Mouse (Mus musculus) A20 (cell line): ENCODE measurements around the gene Ankrd44.

Experiments used
- DNase-seq: peaks from one replicate; pipeline ENCODE4 v3.0.0-alpha.2; 2011; ENCODE audit warnings: low read depth, low spot score

The Ankrd44 gene

DNA sequence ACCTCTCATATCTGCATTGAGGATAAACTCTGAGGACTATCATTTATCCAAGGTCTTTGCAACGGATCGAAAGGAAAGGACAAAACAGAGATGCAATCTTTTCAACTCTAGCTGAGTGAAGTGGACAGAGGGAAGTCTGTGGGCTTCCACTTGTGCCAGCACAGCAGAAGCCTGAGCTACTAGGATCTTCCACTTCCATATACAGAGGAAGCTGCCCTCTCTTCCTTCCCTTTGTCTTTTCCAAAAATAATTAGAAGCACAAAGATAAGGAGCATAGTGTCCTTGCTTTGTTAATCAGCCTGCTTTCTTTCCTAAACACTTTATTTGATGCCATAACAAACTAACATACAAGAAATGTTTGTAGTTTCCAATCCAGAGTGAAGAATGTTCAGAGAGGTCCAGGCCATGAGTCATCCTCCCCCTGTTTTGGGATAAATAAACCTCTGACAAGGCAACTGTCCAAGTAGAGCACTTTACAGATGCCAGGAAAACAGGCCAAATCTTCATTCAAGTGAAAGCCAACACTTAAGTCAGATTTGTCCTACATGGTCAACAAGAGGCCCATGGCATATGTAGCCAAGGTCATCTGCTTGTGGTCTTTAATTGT, 160.5 kb downstream of the Ankrd44 start:
- DNase-seq: no peak

DNA sequence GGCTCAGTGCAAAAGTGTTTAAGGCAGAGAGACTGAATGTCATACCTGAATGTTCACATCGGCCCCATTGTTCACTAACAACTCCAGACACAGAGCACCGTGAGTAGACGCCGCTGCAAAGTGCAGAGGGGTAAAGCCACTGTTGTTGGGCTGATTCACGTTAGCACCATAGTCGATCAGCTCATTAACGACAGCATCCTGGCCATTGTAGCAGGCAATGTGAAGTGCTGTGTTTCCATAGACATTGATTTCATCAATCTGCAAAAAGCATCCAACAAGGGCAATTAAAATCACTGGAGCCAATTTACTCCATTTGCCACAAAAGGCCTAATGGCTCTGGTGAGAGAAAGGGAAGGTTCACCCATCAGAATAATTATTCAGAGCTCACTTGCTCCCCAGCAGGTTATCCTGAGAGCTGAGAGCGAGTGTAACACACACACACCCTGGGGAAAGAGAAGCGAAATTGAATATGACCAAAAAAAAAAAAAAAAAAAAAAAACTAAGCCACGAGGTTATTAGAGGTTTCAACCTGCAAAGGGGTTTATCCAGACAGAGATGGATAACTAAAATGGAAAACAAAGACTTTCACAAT, 163.9 kb downstream of the Ankrd44 start:
- no peak for DNase-seq

DNA sequence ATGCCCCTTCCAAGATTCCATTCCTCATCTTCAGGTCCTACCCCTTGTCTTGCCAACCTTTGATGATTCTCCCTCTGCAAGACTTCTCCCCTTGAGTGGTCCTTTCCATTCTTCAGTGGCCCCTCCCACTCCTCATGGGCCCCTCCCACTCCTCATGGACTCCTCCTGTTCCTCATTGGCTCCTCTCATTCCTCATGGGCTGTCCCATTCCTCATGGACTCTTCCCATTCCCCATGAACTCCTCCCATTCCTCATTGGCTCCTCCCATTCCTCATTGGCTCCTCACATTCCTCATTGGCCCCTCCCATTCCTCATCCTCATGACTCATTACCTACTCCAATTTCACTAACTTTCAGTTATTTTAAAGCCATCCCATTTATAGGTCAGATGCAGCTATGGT, 166.3 kb downstream of the Ankrd44 start:
- no peak for DNase-seq

DNA sequence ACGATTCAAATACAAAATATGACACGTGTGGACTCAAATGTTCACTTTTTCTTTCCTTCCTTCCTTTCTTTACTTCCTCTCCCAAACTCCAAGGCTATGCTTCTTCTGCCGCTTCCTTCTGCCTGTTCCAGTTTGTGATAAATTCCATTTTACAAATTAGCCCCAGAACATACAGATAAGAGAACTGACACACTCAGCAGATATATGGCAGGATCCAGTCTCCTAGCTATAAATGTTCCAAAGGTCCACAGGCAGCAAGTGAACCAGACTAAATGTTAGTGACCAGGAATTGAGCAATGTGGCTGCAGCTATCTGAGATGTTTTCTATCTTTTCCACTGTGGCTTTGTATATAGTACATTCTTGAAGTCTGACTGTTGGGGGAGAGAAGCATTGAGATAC, 168.9 kb downstream of the Ankrd44 start:
- DNase-seq: no peak

DNA sequence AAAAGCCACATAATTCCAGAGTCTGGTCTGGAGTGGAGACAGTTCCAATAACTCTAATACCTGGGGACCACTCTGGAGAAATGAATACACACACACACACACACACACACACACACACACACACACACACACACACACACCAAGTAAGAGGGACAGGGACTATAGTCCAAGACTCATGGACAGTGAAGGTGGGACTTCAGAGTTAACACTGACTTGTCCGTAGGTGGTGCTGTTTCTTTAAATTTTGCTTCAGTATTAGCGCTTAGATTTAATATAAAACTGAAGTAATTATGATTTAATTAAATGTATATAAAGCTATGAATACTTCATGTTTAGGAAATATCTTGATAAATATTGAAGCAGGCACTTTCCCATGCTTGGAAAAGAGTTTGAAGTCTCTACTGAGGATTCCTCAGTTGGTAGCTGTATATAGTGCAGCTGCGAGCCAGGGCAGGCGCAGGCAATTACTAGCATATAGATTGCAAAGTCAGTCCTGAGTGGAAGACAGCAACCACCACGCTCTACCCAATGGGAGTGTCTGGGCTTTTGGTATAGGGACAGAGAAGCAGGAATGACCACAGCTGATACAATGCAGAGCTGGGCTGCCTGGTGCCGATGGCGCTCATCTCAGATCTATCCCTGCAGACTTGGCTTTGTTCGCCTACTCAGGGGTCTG, 170.4 kb downstream of the Ankrd44 start:
- DNase-seq: no peak

DNA sequence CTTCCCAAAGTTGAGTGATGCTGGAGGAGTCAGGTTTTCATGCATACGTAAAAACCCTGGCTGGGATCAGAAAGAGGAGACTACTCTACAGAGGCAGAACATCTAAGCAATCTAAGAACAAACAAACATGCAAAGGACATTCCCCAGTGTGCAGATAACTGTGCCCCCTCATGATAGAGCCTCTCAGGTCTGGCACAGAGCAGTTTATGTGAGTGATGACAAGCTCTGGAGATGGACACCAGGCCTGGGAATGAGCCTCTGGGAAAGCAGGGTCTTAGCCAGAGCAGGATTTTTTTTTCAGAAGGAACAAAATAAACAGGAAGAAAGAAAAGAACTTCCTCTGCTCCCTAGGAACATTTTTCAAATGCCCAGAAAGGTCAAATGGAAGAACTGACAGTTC, 176.2 kb downstream of the Ankrd44 start:
- no peak for DNase-seq

DNA sequence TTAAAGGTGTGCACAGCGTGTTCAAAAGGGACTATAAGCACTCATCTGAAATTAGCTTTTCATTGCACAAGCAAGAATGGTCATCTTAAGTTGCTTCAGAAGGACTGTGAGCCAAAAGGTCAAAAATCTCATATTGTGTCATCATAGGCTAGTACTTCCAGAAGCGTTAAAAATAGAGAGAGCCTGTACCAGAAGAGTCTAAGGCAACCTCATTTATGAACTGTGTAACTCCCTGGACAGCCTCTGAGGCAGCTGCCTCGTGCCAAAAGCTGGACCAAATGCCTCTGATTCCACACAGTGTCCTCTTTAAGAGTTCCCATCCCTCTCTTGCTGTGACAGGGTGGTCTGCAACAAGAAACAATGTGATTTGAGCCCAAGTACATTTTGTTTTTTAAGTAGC, 176.7 kb downstream of the Ankrd44 start:
- no peak for DNase-seq

DNA sequence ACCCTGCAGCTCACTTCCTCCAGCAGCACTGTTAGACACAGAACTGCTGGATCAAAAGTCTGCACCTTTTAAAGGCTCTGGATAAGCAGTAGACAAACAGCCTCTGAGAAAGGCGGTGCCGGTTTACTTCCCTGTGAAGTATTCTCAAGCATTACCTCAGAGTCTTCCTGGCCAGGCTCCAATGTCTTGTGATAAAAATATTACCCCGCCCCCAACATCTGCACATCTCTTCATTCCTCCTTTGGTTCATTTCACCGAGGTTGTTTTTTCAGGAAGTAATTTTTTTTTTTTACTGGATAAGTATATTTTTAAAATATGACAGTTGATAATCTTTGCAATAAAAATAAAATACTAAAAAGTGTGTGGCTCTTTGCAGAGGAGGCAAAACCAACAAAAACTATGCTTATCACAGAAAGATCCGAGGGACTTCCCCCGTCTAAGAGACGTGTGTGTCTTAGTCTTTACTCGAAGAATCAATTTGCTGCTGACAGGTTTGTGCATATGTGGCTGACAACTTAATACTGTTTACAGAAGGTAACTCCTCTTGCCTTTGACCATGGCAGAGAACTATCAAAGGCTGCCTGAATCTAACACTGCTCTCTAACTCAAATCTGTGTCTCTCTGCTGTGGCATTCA, 178.3 kb downstream of the Ankrd44 start:
- DNase-seq: no peak

DNA sequence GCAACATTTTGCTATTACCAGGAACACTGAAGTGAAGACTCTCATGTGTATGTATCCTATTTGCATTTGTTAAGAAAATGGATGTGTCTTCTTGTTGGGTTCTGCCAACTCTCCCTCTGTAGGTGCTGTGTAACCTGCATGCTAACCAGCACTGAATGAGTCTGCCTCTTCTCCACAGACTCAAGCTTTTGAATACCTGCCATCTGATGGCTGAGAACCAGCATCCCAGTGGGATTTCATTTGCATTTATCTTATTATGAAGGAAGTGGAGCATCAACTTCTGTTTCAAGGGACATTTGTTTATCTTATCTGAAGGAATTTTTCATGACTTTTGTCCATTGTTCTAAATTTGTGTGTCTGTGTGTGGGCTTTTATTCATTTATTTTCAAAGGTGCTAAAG, 180.5 kb downstream of the Ankrd44 start:
- no peak for DNase-seq

DNA sequence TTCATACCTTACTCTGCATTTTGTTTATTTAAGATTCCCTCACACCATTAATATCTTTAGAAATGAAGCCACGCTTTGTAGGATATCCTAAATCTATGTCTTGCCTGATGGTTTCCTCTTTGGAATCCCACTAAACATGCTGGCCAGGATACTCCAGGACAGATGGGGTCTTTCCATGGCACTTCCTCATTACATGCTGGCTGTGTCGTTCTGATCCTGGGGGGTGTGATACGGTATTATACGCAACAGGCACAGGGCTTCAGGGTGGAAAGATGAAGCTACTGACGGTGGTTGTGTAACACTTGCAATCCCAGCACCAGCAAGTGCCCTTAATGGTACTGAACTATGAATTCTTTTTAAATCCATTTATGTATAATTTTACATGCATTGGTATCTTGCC, 182.0 kb downstream of the Ankrd44 start:
- no peak for DNase-seq

DNA sequence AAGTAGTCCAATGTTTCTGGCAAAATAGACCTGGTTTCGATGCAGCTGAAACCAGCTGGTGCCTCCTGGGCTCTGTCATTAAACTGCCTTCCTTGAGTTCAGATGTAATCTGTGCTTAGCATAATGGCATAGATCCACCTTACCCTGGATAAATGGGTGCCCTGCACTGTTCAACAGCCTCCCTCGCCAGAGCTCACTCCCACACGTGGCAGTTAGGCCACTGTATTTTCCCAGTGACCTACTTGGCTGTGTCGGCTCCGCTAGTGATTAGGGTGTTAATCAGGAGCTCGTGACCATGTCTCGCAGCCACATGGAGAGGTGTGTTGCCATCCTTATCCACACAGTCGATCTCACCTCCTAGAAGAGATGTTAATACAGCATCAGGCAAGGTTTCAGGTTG, 183.1 kb downstream of the Ankrd44 start:
- DNase-seq: no peak

DNA sequence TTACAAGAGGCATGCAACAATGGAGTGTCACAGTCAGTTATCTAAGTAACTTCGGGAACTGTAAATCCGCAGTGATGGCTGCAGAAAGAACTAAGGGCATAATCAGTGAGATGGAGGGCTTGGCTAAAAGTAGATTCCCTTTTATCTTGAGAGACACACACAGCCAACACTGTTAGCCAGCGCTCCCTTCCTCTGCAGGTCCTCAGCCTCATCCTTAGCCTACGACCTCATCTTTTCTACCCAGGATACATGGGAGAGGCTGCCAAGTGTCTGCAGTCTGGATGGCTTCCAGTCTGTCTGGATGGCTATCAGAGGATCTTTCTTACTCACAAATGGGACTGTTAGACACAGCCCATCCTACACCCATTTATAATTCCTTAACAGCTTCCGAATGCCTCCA, 185.3 kb downstream of the Ankrd44 start:
- DNase-seq: no peak

DNA sequence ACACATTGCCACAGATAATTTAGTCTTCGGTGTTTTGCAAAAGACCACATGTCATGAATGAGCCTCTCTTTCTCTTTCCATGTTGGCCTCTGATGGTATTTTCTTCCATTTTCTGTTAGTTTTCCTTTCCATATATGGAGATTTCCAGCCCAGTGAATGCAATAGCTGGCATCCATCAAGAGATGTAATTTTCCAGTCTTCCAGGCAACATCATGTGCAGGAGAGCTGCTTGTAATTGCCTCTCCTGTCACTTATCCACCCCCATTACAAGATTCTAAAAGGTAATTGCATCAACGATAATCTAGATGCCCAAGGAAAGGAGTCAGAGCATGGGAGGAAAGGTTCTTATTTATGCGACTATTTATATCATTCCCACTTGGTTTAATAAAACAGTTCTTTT, 188.7 kb downstream of the Ankrd44 start:
- no peak for DNase-seq

DNA sequence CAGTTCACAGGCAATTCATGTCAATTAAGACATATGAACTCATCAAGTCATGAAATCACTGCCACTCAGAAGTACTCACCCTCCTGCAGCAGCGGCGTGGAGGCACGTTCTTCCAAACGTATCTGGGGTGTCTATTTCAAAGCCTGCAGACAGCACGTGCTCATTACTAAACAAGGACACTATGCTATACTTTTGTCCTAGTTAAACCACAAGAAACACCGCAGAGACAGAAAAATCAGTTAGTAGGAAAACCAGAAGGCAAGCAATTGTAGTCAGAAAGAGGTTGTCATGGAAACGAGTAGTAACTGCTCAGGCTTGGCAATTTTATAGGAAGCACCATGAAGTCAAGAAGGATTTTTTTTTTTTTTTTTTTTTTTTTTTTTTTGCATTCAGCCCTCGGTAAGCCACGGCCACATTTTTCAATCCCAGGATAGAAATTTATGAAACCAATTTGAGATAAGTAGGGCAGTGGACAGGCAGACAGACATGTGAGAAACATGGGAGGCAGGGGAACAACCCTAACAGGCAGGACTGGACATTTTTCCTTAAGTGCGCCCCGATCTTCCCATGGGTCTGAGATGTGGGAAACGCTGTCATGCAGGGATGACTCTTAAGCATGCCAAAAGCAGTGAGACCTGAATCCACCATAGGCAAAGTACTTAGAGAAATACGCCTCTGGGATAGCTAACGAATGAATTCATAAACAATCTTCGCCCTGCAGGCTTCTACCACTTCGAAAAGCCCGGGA, 191.1 kb downstream of the Ankrd44 start:
- no peak for DNase-seq

DNA sequence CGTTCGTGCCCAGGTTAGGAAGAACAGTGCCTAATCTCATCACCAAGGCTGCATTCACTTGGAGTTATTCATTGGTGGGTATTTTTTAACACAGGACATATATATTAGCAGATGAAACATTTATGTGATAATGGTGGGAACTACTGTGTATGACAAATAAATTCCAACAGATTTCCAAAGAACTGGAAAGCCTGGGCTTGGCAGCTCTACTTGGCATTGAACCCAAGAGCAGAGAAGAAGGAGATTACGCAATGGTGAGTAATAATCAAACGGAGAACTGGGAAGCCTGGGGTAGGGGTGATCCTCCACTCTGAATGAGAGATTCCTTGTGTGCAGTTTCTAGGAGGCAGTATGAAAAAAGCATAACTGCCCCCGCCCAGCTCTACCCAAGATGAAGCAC, 196.9 kb downstream of the Ankrd44 start:
- no peak for DNase-seq

DNA sequence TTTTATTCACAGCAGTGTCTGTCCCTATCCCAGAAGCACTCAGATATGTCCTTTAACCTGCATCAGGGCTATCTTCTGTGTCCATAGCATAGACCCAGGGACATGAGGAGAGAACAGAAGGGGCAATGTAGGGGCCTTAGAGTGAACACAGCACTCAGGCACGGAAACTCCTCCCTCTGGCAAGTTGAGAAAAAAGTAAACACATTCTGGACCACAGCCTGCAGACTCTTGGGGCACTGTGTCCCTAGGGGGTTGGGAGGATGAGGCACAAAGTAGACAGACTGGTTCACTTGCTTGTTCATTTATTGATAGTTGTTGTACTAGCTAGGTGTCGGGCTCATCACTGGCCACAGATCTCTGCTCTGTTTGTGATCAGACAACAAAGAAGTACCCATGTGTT, 199.6 kb downstream of the Ankrd44 start:
- DNase-seq: no peak

DNA sequence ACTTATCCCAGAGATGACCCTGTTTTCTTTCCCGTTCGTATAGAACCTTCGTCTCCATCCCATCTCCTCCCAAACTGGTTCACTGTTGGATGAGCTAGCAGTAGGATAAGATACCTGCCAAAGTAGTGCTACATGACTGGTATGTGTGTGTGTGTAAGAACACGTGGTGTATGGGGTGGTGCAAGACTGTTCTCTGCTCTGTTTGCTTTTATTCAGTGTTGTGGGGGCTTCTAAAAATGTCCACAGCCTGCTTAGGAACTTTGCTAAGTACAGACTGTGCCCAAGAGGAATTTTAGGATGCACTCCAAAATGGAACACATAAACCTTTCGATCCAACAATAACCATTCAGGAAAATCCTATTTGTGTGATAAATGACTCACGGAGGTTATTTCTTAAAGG, 209.3 kb downstream of the Ankrd44 start:
- DNase-seq: no peak

DNA sequence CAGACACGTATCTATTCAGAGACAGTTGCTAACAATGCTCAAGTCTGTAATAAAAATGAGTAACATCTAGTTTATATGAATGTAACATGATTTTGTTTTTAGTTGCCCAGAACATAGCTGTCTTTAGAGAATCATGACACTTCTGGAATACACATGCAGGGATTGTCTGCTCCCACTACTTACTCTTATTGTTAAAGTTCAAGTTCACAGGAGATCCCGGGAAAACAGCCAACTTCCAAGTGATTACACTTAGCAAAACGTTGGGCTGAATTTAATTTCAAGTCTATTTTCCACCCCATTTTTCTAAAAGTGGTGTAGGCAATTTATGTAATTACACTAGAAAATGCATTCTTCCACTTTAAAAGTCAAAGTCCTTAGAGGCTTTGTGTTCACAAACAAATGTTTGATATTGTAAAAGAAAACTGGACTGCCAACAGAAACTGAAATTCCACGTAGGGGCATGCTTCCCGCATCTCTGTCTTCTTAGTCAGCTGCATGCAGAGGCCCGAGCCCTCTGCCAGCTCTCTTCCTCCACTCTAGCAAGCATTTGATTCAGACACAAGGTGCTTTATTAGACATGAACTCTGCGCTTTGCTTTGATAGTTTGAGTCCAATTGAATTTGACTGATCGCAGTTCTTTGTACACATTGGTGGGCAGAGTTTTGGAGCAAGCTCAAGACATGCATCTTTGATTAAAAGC, 211.0 kb downstream of the Ankrd44 start:
- DNase-seq: no peak

DNA sequence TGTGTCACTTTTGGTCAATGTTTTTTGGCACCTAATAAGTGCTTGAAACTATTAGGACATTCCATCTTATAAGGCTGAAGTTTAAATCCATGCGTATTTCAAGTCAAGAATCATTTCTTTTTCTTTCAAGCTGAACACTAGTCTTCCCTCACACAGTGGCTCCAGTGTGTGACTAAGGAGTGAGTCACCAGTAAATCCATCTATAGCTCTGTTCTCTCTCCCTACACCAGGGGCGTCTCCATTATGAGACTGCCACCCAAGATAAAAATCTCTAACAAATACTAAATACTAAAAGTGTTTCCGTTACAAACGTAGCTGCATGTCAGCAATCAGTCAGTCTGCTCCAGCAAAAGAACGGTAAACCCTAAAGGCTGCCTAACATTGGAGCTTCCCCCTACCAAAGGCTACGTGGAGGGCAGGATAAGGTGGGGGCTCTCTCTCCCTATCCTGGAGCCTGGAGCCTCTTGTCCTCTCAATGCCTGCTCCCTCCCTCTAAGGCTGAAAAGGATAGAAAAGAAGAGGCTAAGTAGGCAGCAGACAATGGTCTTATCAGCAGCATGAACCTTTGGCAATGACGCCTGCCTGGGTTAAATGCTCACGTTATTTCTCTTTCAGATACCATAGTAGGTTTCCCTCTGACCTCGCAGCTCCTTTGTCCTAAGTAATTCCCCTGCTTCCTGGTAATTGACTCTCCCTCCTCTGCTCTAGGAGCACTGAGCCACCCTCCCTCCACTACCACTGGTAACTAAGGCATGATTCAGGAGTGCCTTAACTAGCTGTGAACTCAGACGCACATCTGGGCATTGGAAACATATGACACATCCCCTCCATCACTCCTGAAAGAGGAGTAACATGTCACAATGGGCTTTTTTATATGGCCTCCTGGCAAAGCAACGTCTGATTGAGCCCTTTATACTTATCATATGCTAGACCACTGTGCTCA, 212.7 kb downstream of the Ankrd44 start:
- DNase-seq: no peak

DNA sequence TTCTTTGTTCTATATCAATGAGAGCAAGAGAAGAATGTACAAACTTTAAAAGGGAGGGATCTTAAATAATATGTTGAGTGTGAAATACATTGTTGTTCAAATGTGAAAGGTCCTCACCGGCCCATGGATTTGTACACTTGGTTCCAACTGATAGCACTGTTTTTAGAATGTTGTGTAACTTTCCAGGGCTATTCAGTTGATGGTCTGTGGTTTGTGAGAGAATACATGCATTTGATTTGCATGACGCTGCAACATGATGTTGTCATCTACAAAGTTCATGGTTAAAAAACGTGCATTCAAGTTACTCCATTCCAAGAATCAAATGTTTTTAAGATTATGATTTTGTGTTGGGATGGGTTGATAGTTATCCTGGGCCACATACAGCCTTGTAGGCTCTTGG, 214.6 kb downstream of the Ankrd44 start:
- DNase-seq: no peak

DNA sequence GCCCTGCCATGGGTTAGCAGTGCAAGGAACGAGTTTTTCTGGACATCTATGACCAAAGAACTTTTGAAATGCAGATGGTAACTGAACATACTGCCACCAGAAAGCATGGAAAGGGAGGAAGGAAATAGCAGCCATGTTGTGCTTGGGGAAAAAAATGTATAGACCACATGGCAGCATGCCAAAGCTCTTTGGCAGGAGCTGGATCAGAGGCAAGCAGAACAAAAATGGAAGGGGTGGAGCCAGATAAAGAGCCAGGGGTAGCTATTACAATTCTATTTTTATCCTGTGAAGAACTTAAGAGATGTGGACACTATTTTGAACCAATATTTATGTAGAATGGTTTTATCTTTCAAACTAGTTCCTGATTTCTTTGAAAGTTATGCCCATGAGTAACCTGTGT, 215.6 kb downstream of the Ankrd44 start:
- DNase-seq: no peak
